Mouse (Mus musculus): ENCODE data around the gene Erich6. TPM values are rescaled to one million over a fixed set of nuclear protein-coding genes. Genes with fewer than 3 reads are reported as not detected.

Gene Erich6
- not detected in 2 replicates for polyA plus RNA-seq (2015; fragmentation: Nextera tagmentation; extraction: Ambion mirVana)

GRCm38 (mm10) chr3:58636406-58637295 lies at the start of gene Erich6:
TSS of gene Erich6 (minus strand) at chr3:58637207.
- peak within 1 kb of the TSS; percentile 54 for H3K27ac ChIP-seq
- peak within 1 kb of the TSS; percentile 96 for H3K4me2 ChIP-seq
- H3K4me3 ChIP-seq (replicated peaks) = peak within 1 kb of the TSS; percentile 56
- H3K9me3 ChIP-seq (replicated peaks) = no peaks in the 10 kb centered on the region
- peak; percentile 94 for ATAC-seq (replicated peaks; ENCODE audit: low FRiP score)
- under 1% methylated on average over 34 of the region's 34 CpGs for WGBS
- no peaks in the 10 kb centered on the region for H3K36me3 ChIP-seq
- peaks cover 7% of the 10 kb centered on the region; the same call in 1 of the 2 replicates for H3K4me1 ChIP-seq
- no peaks in the 10 kb centered on the region for H3K27me3 ChIP-seq
- peak within 1 kb of the TSS; percentile 55 for H3K9ac ChIP-seq

GRCm38 (mm10) chr3:58686206-58686921 lies 49.4 kb upstream of the Erich6 start:
- H3K27me3 ChIP-seq = no peaks in the 10 kb centered on the region
- no peak overlapping the region for H3K4me3 ChIP-seq (replicated peaks)
- H3K4me1 ChIP-seq = peaks cover 18% of the 10 kb centered on the region
- WGBS = 89% methylated on average over 7 of the region's 7 CpGs
- H3K27ac ChIP-seq = no peak overlapping the region
- no peaks in the 10 kb centered on the region for H3K9me3 ChIP-seq (replicated peaks)
- H3K9ac ChIP-seq = no peak overlapping the region
- ATAC-seq (replicated peaks; ENCODE audit: low FRiP score) = no peak
- H3K4me2 ChIP-seq = no peak overlapping the region
- H3K36me3 ChIP-seq = no peaks in the 10 kb centered on the region

- H3K36me3 ChIP-seq = no peaks in the 10 kb centered on the region
- 88% methylated on average over 3 of the region's 3 CpGs for WGBS
- no peak for ATAC-seq (replicated peaks; ENCODE audit: low FRiP score)
- no peak overlapping the region for H3K4me2 ChIP-seq
- no peaks in the 10 kb centered on the region for H3K9me3 ChIP-seq (replicated peaks)
- H3K4me1 ChIP-seq = peaks cover 16% of the 10 kb centered on the region; the same call in 1 of the 2 replicates
- no peak overlapping the region for H3K9ac ChIP-seq
- no peak overlapping the region for H3K27ac ChIP-seq
- no peaks in the 10 kb centered on the region for H3K27me3 ChIP-seq
- H3K4me3 ChIP-seq (replicated peaks) = no peak overlapping the region
These were observed 48.4 kb upstream of the Erich6 start for GRCm38 (mm10) chr3:58685396-58685795.

GRCm38 (mm10) chr3:58683346-58683745 lies 46.3 kb upstream of the Erich6 start:
- H3K27me3 ChIP-seq = no peaks in the 10 kb centered on the region
- H3K9ac ChIP-seq = no peak overlapping the region
- no peaks in the 10 kb centered on the region for H3K36me3 ChIP-seq
- no peak overlapping the region for H3K4me2 ChIP-seq
- no peak overlapping the region for H3K27ac ChIP-seq
- no peaks in the 10 kb centered on the region for H3K9me3 ChIP-seq (replicated peaks)
- WGBS = 81% methylated on average over 7 of the region's 7 CpGs
- H3K4me3 ChIP-seq (replicated peaks) = no peak overlapping the region
- ATAC-seq (replicated peaks; ENCODE audit: low FRiP score) = no peak
- H3K4me1 ChIP-seq = peaks cover 23% of the 10 kb centered on the region

- Histone ChIP-seq H3K36me3 (no peaks in the 10 kb centered on the region), H3K27me3 (no peaks in the 10 kb centered on the region), H3K9me3 (replicated peaks) (no peaks in the 10 kb centered on the region), H3K4me1 (peaks cover 31% of the 10 kb centered on the region), H3K27ac (no peak overlapping the region), H3K9ac (no peak overlapping the region), H3K4me3 (replicated peaks) (no peak overlapping the region), H3K4me2 (no peak overlapping the region)
- WGBS = 68% methylated on average over 4 of the region's 4 CpGs
- no peak for ATAC-seq (replicated peaks; ENCODE audit: low FRiP score)
These were observed 45.3 kb upstream of the Erich6 start for GRCm38 (mm10) chr3:58682336-58682735.

GRCm38 (mm10) chr3:58681831-58682230 lies 44.8 kb upstream of the Erich6 start:
- Histone ChIP-seq H3K4me1 (peaks cover 36% of the 10 kb centered on the region), H3K27ac (no peak overlapping the region), H3K4me3 (replicated peaks) (no peak overlapping the region), H3K9me3 (replicated peaks) (no peaks in the 10 kb centered on the region), H3K36me3 (no peaks in the 10 kb centered on the region), H3K27me3 (no peaks in the 10 kb centered on the region), H3K4me2 (no peak overlapping the region), H3K9ac (no peak overlapping the region)
- ATAC-seq (replicated peaks; ENCODE audit: low FRiP score) = no peak
- 9% methylated on average over 2 of the region's 2 CpGs for WGBS

- no peaks in the 10 kb centered on the region for H3K9me3 ChIP-seq (replicated peaks)
- ATAC-seq (replicated peaks; ENCODE audit: low FRiP score) = peak; percentile 65; the same call in 1 of the 2 replicates
- H3K4me3 ChIP-seq (replicated peaks) = no peak overlapping the region
- H3K36me3 ChIP-seq = no peaks in the 10 kb centered on the region; the same call in 1 of the 2 replicates
- WGBS = 63% methylated on average over 7 of the region's 7 CpGs
- H3K27ac ChIP-seq = 0 out of 2 replicates have a peak overlapping the region, but pooled peaks have one; percentile 54
- no peak overlapping the region for H3K9ac ChIP-seq
- peaks cover 42% of the 10 kb centered on the region for H3K4me1 ChIP-seq
- H3K4me2 ChIP-seq = no peak overlapping the region
- H3K27me3 ChIP-seq = no peaks in the 10 kb centered on the region
These were observed 44.1 kb upstream of the Erich6 start for GRCm38 (mm10) chr3:58680943-58681637.

- Histone ChIP-seq H3K9ac (no peak overlapping the region), H3K4me2 (no peak overlapping the region), H3K4me1 (peaks cover 42% of the 10 kb centered on the region), H3K36me3 (peaks cover 9% of the 10 kb centered on the region; the same call in 1 of the 2 replicates), H3K27me3 (no peaks in the 10 kb centered on the region), H3K9me3 (replicated peaks) (no peaks in the 10 kb centered on the region), H3K27ac (peak overlapping the region; percentile 9; the same call in 1 of the 2 replicates), H3K4me3 (replicated peaks) (no peak overlapping the region)
- WGBS = 29% methylated on average over 4 of the region's 4 CpGs
- ATAC-seq (replicated peaks; ENCODE audit: low FRiP score) = 0 out of 2 replicates have a peak, but pooled peaks have one; percentile 29
These were observed 43.0 kb upstream of the Erich6 start for GRCm38 (mm10) chr3:58679996-58680395.

GRCm38 (mm10) chr3:58678905-58679304 lies 41.9 kb upstream of the Erich6 start:
- H3K9ac ChIP-seq = no peak overlapping the region
- H3K36me3 ChIP-seq = peaks cover 9% of the 10 kb centered on the region; the same call in 1 of the 2 replicates
- H3K4me3 ChIP-seq (replicated peaks) = no peak overlapping the region
- H3K27ac ChIP-seq = no peak overlapping the region
- H3K4me2 ChIP-seq = no peak overlapping the region
- H3K27me3 ChIP-seq = no peaks in the 10 kb centered on the region
- no peaks in the 10 kb centered on the region for H3K9me3 ChIP-seq (replicated peaks)
- no peak for ATAC-seq (replicated peaks; ENCODE audit: low FRiP score)
- WGBS = 36% methylated on average over 2 of the region's 2 CpGs
- peaks cover 42% of the 10 kb centered on the region for H3K4me1 ChIP-seq

GRCm38 (mm10) chr3:58678384-58678783 lies 41.4 kb upstream of the Erich6 start:
- no peak overlapping the region for H3K4me2 ChIP-seq
- no peak overlapping the region for H3K9ac ChIP-seq
- H3K27me3 ChIP-seq = no peaks in the 10 kb centered on the region
- peaks cover 42% of the 10 kb centered on the region for H3K4me1 ChIP-seq
- H3K9me3 ChIP-seq (replicated peaks) = no peaks in the 10 kb centered on the region
- no peak overlapping the region for H3K4me3 ChIP-seq (replicated peaks)
- no peak for ATAC-seq (replicated peaks; ENCODE audit: low FRiP score)
- H3K27ac ChIP-seq = no peak overlapping the region
- 42% methylated on average over 8 of the region's 8 CpGs for WGBS
- H3K36me3 ChIP-seq = peaks cover 9% of the 10 kb centered on the region; the same call in 1 of the 2 replicates

- no peak overlapping the region for H3K4me3 ChIP-seq (replicated peaks)
- WGBS = 51% methylated on average over 3 of the region's 3 CpGs
- no peak overlapping the region for H3K9ac ChIP-seq
- H3K27ac ChIP-seq = no peak overlapping the region
- no peaks in the 10 kb centered on the region for H3K27me3 ChIP-seq
- peaks cover 47% of the 10 kb centered on the region for H3K4me1 ChIP-seq
- peaks cover 9% of the 10 kb centered on the region; the same call in 1 of the 2 replicates for H3K36me3 ChIP-seq
- ATAC-seq (replicated peaks; ENCODE audit: low FRiP score) = no peak
- no peak overlapping the region for H3K4me2 ChIP-seq
- H3K9me3 ChIP-seq (replicated peaks) = no peaks in the 10 kb centered on the region
These were observed 40.6 kb upstream of the Erich6 start for GRCm38 (mm10) chr3:58677615-58678014.

All from kidney, embryonic 15.5 days (tissue).